Mouse (Mus musculus) heart, postnatal 0 days (tissue): ENCODE data around the gene Cbx6. TPM values are rescaled to one million over a fixed set of nuclear protein-coding genes. Genes with fewer than 3 reads are reported as not detected.

Experiments
- ATAC-seq: fragments of 200-750 bp; cut with Nextera tagmentation; 2 replicates; pipeline ENCODE4 v1.8.0; 2017; ENCODE audit warnings: low read depth, moderate number of reproducible peaks, moderate library complexity; ENCODE audit not compliant: insufficient read depth
- DNase-seq: peaks from one replicate; pipeline ENCODE4 v3.0.0-alpha.2; 2016; ENCODE audit warnings: low spot score
- H3K27ac ChIP-seq: fragments of 300-500 bp; sonication (generic); 2 replicates; pipeline ENCODE4 v1.5.1; 2014; ENCODE audit warnings: low read depth, mild to moderate bottlenecking
- H3K27me3 ChIP-seq: fragments of 300-500 bp; sonication (generic); 2 replicates; pipeline ENCODE4 v1.6.1; 2014; ENCODE audit warnings: low read length, mixed read lengths; ENCODE audit not compliant: control insufficient read depth, insufficient read depth
- H3K36me3 ChIP-seq: fragments of 300-500 bp; sonication (generic); replicated peaks from 2 replicates; pipeline ENCODE4 v1.6.1; 2014; ENCODE audit warnings: low read length, mixed read lengths; ENCODE audit not compliant: control insufficient read depth, insufficient read depth
- H3K4me1 ChIP-seq: fragments of 300-500 bp; sonication (generic); 2 replicates; pipeline ENCODE4 v1.6.1; 2014; ENCODE audit warnings: antibody characterized with exemption; ENCODE audit not compliant: control insufficient read depth, insufficient read depth
- H3K4me2 ChIP-seq: fragments of 300-500 bp; sonication (generic); 2 replicates; pipeline ENCODE4 v1.6.1; 2014; ENCODE audit warnings: low read depth, mild to moderate bottlenecking, low read length, moderate library complexity
- H3K4me3 ChIP-seq: fragments of 300-500 bp; sonication (generic); 2 replicates; pipeline ENCODE4 v1.5.1; 2014; ENCODE audit warnings: low read depth, low read length
- H3K9ac ChIP-seq: fragments of 300-500 bp; sonication (generic); replicated peaks from 2 replicates; pipeline ENCODE4 v1.6.1; 2014; ENCODE audit warnings: low read depth, low read length, mixed read lengths
- H3K9me3 ChIP-seq: fragments of 300-500 bp; sonication (generic); replicated peaks from 2 replicates; pipeline ENCODE4 v1.6.1; 2016; ENCODE audit warnings: low read length; ENCODE audit not compliant: control insufficient read depth
- CTCF ChIP-seq: IDR thresholded peaks from 2 replicates; pipeline ENCODE4 v1.5.1; 2016; ENCODE audit warnings: antibody characterized with exemption, control low read depth, low read depth
- EP300 ChIP-seq: IDR thresholded peaks from 2 replicates; pipeline ENCODE4 v1.6.1; 2016; ENCODE audit warnings: antibody characterized with exemption, low read depth
- WGBS: fragments of 180-500 bp; shearing (Covaris S2); extraction: QIAGEN DNeasy Blood & Tissue Kit; methylation state at CpG from one replicate; pipeline ENCODE4 v1.1.7; 2014; 5-methylcytosine and 5-hydroxymethylcytosine counted together
- polyA plus RNA-seq: library from polyadenylated mRNA; unstranded; fragments of >200 nt; fragmentation: Nextera tagmentation; extraction: Ambion mirVana; gene quantifications from 2 replicates; pipeline ENCODE4 v1.2.1, GENCODE M21; 2015
- total RNA-seq: library from RNA; depleted of rRNA; stranded (reverse); fragments of >200 nt; gene quantifications from 2 replicates; pipeline ENCODE4 v1.2.3, GENCODE M21; 2014; ENCODE audit warnings: low replicate concordance

Gene Cbx6
- total and polyA plus RNA-seq, 2 experiments from 2014 or later: 24.9 to 51.8 TPM

- Histone ChIP-seq H3K9me3 (no peaks in the 10 kb centered on the region), H3K4me1 (no peaks in the 10 kb centered on the region), H3K4me2 (no peak overlapping the region)
These were observed 25.3 kb upstream of the Cbx6 start for GRCm38 (mm10) chr15:79859821-79860220.

GRCm38 (mm10) chr15:79858979-79859378, 24.5 kb upstream of the Cbx6 start:
- TF ChIP-seq EP300 (no peak), CTCF (no peak)
- no peaks in the 10 kb centered on the region for H3K4me1 ChIP-seq
- WGBS: 35% methylated on average over 5 of the region's 5 CpGs
- no peaks in the 10 kb centered on the region for H3K36me3 ChIP-seq
- H3K27ac ChIP-seq: no peak overlapping the region
- peak; percentile 32 for DNase-seq
- H3K4me2 ChIP-seq: no peak overlapping the region
- H3K4me3 ChIP-seq: no peak overlapping the region
- ATAC-seq: peak; percentile 82
- no peak overlapping the region for H3K9ac ChIP-seq
- H3K9me3 ChIP-seq: no peaks in the 10 kb centered on the region
- H3K27me3 ChIP-seq: no peaks in the 10 kb centered on the region

More at GRCm38 (mm10) chr15:79859821-79860220, 25.3 kb upstream of the Cbx6 start:
- WGBS: 78% methylated on average over 9 of the region's 9 CpGs
- Histone ChIP-seq H3K27me3 (no peaks in the 10 kb centered on the region), H3K9ac (no peak overlapping the region), H3K36me3 (no peaks in the 10 kb centered on the region), H3K27ac (no peak overlapping the region), H3K4me3 (no peak overlapping the region)
- no peak for ATAC-seq
- DNase-seq: no peak
- no peak for TF ChIP-seq EP300
- no peak for TF ChIP-seq CTCF

GRCm38 (mm10) chr15:79850143-79850542, 15.7 kb upstream of the Cbx6 start:
- Histone ChIP-seq H3K4me1 (peaks cover 9% of the 10 kb centered on the region; the same call in 1 of the 2 replicates), H3K4me2 (no peak overlapping the region), H3K9me3 (no peaks in the 10 kb centered on the region; the same call in 1 of the 2 replicates), H3K36me3 (no peaks in the 10 kb centered on the region), H3K4me3 (no peak overlapping the region), H3K27me3 (no peaks in the 10 kb centered on the region), H3K9ac (no peak overlapping the region), H3K27ac (no peak overlapping the region)
- DNase-seq (no peak), ATAC-seq (no peak)
- 96% methylated on average over 2 of the region's 2 CpGs for WGBS
- no peak for TF ChIP-seq EP300
- no peak for TF ChIP-seq CTCF

GRCm38 (mm10) chr15:79847100-79847499, 12.6 kb upstream of the Cbx6 start:
- Histone ChIP-seq H3K9me3 (no peaks in the 10 kb centered on the region; the same call in 1 of the 2 replicates), H3K27me3 (no peaks in the 10 kb centered on the region), H3K4me1 (peaks cover 9% of the 10 kb centered on the region; the same call in 1 of the 2 replicates), H3K4me2 (no peak overlapping the region), H3K9ac (no peak overlapping the region), H3K27ac (peak overlapping the region; percentile 58; the same call in 1 of the 2 replicates), H3K4me3 (no peak overlapping the region), H3K36me3 (no peaks in the 10 kb centered on the region)
- no peak for DNase-seq
- peak; percentile 62 for ATAC-seq
- TF ChIP-seq EP300: no peak
- no peak for TF ChIP-seq CTCF
- WGBS: 25% methylated on average over 5 of the region's 5 CpGs

GRCm38 (mm10) chr15:79845986-79846385, 11.5 kb upstream of the Cbx6 start:
- Histone ChIP-seq H3K4me3 (no peak overlapping the region), H3K27me3 (no peaks in the 10 kb centered on the region), H3K9ac (no peak overlapping the region), H3K36me3 (no peaks in the 10 kb centered on the region), H3K4me1 (peaks cover 9% of the 10 kb centered on the region; the same call in 1 of the 2 replicates), H3K4me2 (no peak overlapping the region), H3K27ac (no peak overlapping the region), H3K9me3 (no peaks in the 10 kb centered on the region; the same call in 1 of the 2 replicates)
- ATAC-seq (no peak), DNase-seq (no peak)
- WGBS: 63% methylated on average over 4 of the region's 4 CpGs
- TF ChIP-seq CTCF (no peak), EP300 (no peak)

GRCm38 (mm10) chr15:79842985-79843384, 8.5 kb upstream of the Cbx6 start:
- no peaks in the 10 kb centered on the region for H3K9me3 ChIP-seq
- ATAC-seq: no peak
- 85% methylated on average over 3 of the region's 3 CpGs for WGBS
- H3K36me3 ChIP-seq: no peaks in the 10 kb centered on the region
- no peak for DNase-seq
- H3K4me3 ChIP-seq: no peak overlapping the region
- no peak overlapping the region for H3K4me2 ChIP-seq
- no peak overlapping the region for H3K9ac ChIP-seq
- H3K4me1 ChIP-seq: peaks cover 9% of the 10 kb centered on the region; the same call in 1 of the 2 replicates
- H3K27me3 ChIP-seq: no peaks in the 10 kb centered on the region
- no peak overlapping the region for H3K27ac ChIP-seq
- no peak for TF ChIP-seq EP300
- no peak for TF ChIP-seq CTCF
